Comparison of ENCODE assay signal across 19 mouse cellular contexts in the genomic region with DNA sequence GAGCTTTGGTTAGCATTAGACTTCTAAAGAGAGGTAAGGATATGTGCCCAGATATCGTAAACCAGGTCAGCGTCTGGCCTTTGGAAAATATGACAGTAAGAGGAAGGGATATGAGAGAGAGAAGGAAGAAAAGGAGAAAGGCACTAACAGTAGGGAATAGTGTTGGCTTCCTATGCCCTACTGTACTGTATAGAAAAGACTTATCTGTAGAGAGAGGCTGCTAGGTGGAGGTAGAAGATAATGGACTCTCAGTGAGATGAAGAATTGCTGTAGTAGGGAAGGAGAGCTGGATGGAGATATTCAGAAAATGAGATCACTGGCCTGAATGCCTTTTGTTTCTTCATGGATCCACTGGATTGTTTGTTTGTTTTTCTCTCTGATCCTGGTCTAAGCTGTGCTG.
DNase-seq lines count a peak whose midpoint lies in the region; ATAC-seq lines count a peak whose summit lies in the region.
"Had no signal": no experiment of that assay in that cellular context is flagged by ENCODE, and none has a peak within 500 bp of the region (broad histone marks: within the 10 kb centered on the region; RNA-seq: fewer than 3 reads in every experiment).

No protein-coding gene starts in this region.

- no peaks in the 10 kb centered on the region for H3K36me3 ChIP-seq in midbrain, embryonic 10.5 days
- no peaks in the 10 kb centered on the region for H3K36me3 ChIP-seq in midbrain, embryonic 15.5 days (replicated peaks)
- no peaks in the 10 kb centered on the region; the same call in 1 of the 2 replicates for H3K36me3 ChIP-seq in liver, embryonic 13.5 days
- no peaks in the 10 kb centered on the region for H3K36me3 ChIP-seq in kidney, embryonic 14.5 days (ENCODE audit: control insufficient read depth, insufficient read depth, low read length)
- H3K36me3 ChIP-seq: embryonic facial prominence, embryonic 10.5 days had no signal

- no peak overlapping the region for H3K9ac ChIP-seq in midbrain, embryonic 15.5 days
- H3K9ac ChIP-seq in liver, embryonic 13.5 days, result no peak overlapping the region
- H3K9ac ChIP-seq in kidney, embryonic 14.5 days (ENCODE audit: low read depth, low read length), result no peak overlapping the region
- H3K9ac ChIP-seq: forebrain, embryonic 13.5 days; forebrain, postnatal 0 days; hindbrain, embryonic 13.5 days had no signal

- no peak overlapping the region for H3K4me3 ChIP-seq in midbrain, embryonic 10.5 days
- no peak overlapping the region for H3K4me3 ChIP-seq in midbrain, embryonic 15.5 days
- H3K4me3 ChIP-seq in liver, embryonic 13.5 days (replicated peaks), result no peak overlapping the region
- no peak overlapping the region for H3K4me3 ChIP-seq in kidney, embryonic 14.5 days (ENCODE audit: low read length)
- H3K4me3 ChIP-seq: embryonic facial prominence, embryonic 10.5 days; forebrain, embryonic 13.5 days; hindbrain, embryonic 13.5 days had no signal

- WGBS in midbrain, embryonic 10.5 days, result 96% methylated on average over 2 of the region's 2 CpGs
- WGBS in midbrain, embryonic 15.5 days, result 96% methylated on average over 2 of the region's 2 CpGs
- WGBS in liver, embryonic 13.5 days (ENCODE audit: insufficient replicate concordance), result 86% methylated on average over 2 of the region's 2 CpGs
- WGBS in kidney, embryonic 14.5 days, result 89% methylated on average over 2 of the region's 2 CpGs

- H3K4me1 ChIP-seq in midbrain, embryonic 10.5 days, result no peaks in the 10 kb centered on the region
- H3K4me1 ChIP-seq in midbrain, embryonic 15.5 days, result no peaks in the 10 kb centered on the region
- H3K4me1 ChIP-seq in liver, embryonic 13.5 days (replicated peaks), result peaks cover 9% of the 10 kb centered on the region
- H3K4me1 ChIP-seq in kidney, embryonic 14.5 days (ENCODE audit: control insufficient read depth, insufficient read depth, low read length), result no peaks in the 10 kb centered on the region
- H3K4me1 ChIP-seq: embryonic facial prominence, embryonic 10.5 days had no signal

- 0 out of 2 replicates have a peak overlapping the region, but pooled peaks have one; percentile 18 for H3K27ac ChIP-seq in midbrain, embryonic 10.5 days (replicated peaks)
- H3K27ac ChIP-seq in midbrain, embryonic 15.5 days, result no peak overlapping the region
- no peak overlapping the region for H3K27ac ChIP-seq in liver, embryonic 13.5 days
- H3K27ac ChIP-seq in kidney, embryonic 14.5 days (ENCODE audit: low read depth, low read length), result no peak overlapping the region
- H3K27ac ChIP-seq: embryonic facial prominence, embryonic 10.5 days; forebrain, embryonic 13.5 days; hindbrain, embryonic 13.5 days; hindbrain, postnatal 0 days had no signal

- ATAC-seq in midbrain, embryonic 15.5 days (replicated peaks), result no peak
- ATAC-seq in liver, embryonic 13.5 days (ENCODE audit: low read depth), result peak; percentile 70
- peak; percentile 64; the same call in 1 of the 2 replicates for ATAC-seq in megakaryocyte progenitor cell, adult 5-6 weeks (replicated peaks; ENCODE audit: poor library complexity)
- no peak for ATAC-seq in kidney, embryonic 14.5 days (ENCODE audit: low FRiP score, low TSS enrichment)
- ATAC-seq: CD4-positive, CD25-positive, alpha-beta regulatory T cell, adult 4 months; forebrain, embryonic 13.5 days; forebrain, postnatal 0 days; hindbrain, postnatal 0 days had no signal

- H3K27me3 ChIP-seq in midbrain, embryonic 10.5 days (ENCODE audit: low read depth, poor library complexity, severe bottlenecking), result no peaks in the 10 kb centered on the region
- H3K27me3 ChIP-seq in midbrain, embryonic 15.5 days (replicated peaks), result no peaks in the 10 kb centered on the region
- no peaks in the 10 kb centered on the region for H3K27me3 ChIP-seq in liver, embryonic 13.5 days
- H3K27me3 ChIP-seq in kidney, embryonic 14.5 days (ENCODE audit: control insufficient read depth, insufficient read depth, low read length), result no peaks in the 10 kb centered on the region
- H3K27me3 ChIP-seq: forebrain, embryonic 13.5 days; hindbrain, embryonic 13.5 days had no signal

- no peaks in the 10 kb centered on the region for H3K9me3 ChIP-seq in midbrain, embryonic 10.5 days (replicated peaks)
- H3K9me3 ChIP-seq in midbrain, embryonic 15.5 days, result no peaks in the 10 kb centered on the region
- no peaks in the 10 kb centered on the region for H3K9me3 ChIP-seq in liver, embryonic 13.5 days (replicated peaks)
- no peaks in the 10 kb centered on the region for H3K9me3 ChIP-seq in kidney, embryonic 14.5 days (ENCODE audit: control insufficient read depth, low read length)
- H3K9me3 ChIP-seq: embryonic facial prominence, embryonic 10.5 days; forebrain, embryonic 13.5 days; G1E; hindbrain, embryonic 13.5 days had no signal

- DNase-seq in midbrain, embryonic 10.5 days (ENCODE audit: low spot score), result no peak
- no peak for DNase-seq in liver, embryonic 13.5 days
- no peak for DNase-seq in B cell, adult 2 months
- DNase-seq: adrenal gland, postnatal 10 days; cerebellum, adult 2 months; cerebellum, postnatal 10 days; forebrain, postnatal 0 days; gastrocnemius, postnatal 36 days; heart, adult 11 months; heart, postnatal 14 days had no signal

- no peak overlapping the region for H3K4me2 ChIP-seq in midbrain, embryonic 15.5 days
- no peak overlapping the region for H3K4me2 ChIP-seq in liver, embryonic 13.5 days
- no peak overlapping the region for H3K4me2 ChIP-seq in kidney, embryonic 14.5 days (replicated peaks; ENCODE audit: low read depth, low read length)
- H3K4me2 ChIP-seq: forebrain, embryonic 13.5 days; hindbrain, embryonic 13.5 days had no signal

Comparison
In these comparisons a context has a peak if more than half of its experiments do, and no peak if none do; other contexts are left out.
1. ATAC-seq: peak in liver, embryonic 13.5 days (single experiment) and megakaryocyte progenitor cell, adult 5-6 weeks (single experiment); none in midbrain, embryonic 15.5 days (single experiment) and kidney, embryonic 14.5 days (single experiment).